Mouse (Mus musculus) frontal cortex, adult 2 months (tissue): ENCODE measurements around the gene Fpgs. TPM values are rescaled to one million over a fixed set of nuclear protein-coding genes. Genes with fewer than 3 reads are reported as not detected.

Experiments used
- DNase-seq, 2 experiments: peaks; one replicate each; pipeline ENCODE4 v3.0.0; 2022; ENCODE audit warnings: low spot score in 1 of 2; ENCODE audit errors: extremely low spot score in 1 of 2
- polyA plus RNA-seq: library from polyadenylated mRNA; depleted of rRNA; stranded (reverse); fragments of >200 nt; gene quantifications from 2 replicates; pipeline ENCODE4 v1.2.3, GENCODE M21; 2012; rRNA removed

Gene Fpgs
- polyA plus RNA-seq, 1 experiment, result 24.8 TPM

GRCm38 (mm10) chr2:32640550-32641051, 63.3 kb downstream of the Fpgs start:
- DNase-seq, result no peak

- no peak for DNase-seq
These were observed 64.3 kb downstream of the Fpgs start for GRCm38 (mm10) chr2:32639632-32640031.

- DNase-seq, result no peak
These were observed 66.1 kb downstream of the Fpgs start for GRCm38 (mm10) chr2:32637778-32638281.

- no peak for DNase-seq
These were observed 67.3 kb downstream of the Fpgs start for GRCm38 (mm10) chr2:32636617-32637016.

- no peak for DNase-seq
These were observed 69.5 kb downstream of the Fpgs start for GRCm38 (mm10) chr2:32634277-32635105.

GRCm38 (mm10) chr2:32633660-32634059, 70.3 kb downstream of the Fpgs start:
- no peak for DNase-seq

Other genes with a start within 250 kb of the Fpgs start
- 34.3 and 41.8 TPM in 2 replicates for gene Fam102a, start 168.8 kb downstream of the Fpgs start, polyA plus RNA-seq
- 145 and 160 TPM in 2 replicates for gene Dpm2, start 133.3 kb downstream of the Fpgs start, polyA plus RNA-seq
- 22.7 and 23.6 TPM in 2 replicates for gene Pip5kl1, start 129.3 kb downstream of the Fpgs start, polyA plus RNA-seq
- 0.38 and 0.46 TPM in 2 replicates for gene 9430097D07Rik, start 128.5 kb downstream of the Fpgs start, polyA plus RNA-seq
- gene St6galnac4, start 117.0 kb downstream of the Fpgs start, polyA plus RNA-seq, result 32.4 and 34.4 TPM in 2 replicates
- 98.8 and 112 TPM in 2 replicates for gene St6galnac6, start 104.4 kb downstream of the Fpgs start, polyA plus RNA-seq
- 151 and 154 TPM in 2 replicates for gene Ak1, start 82.4 kb downstream of the Fpgs start, polyA plus RNA-seq
- gene Eng, start 57.5 kb downstream of the Fpgs start, polyA plus RNA-seq, result 34.7 and 37.7 TPM in 2 replicates
- 250 and 268 TPM in 2 replicates for gene Cdk9, start 8.9 kb upstream of the Fpgs start, polyA plus RNA-seq
- 28.1 and 28.6 TPM in 2 replicates for gene Sh2d3c, start 16.9 kb upstream of the Fpgs start, polyA plus RNA-seq
- 3.2 and 3.5 TPM in 2 replicates for gene 6330409D20Rik, start 36.9 kb upstream of the Fpgs start, polyA plus RNA-seq
- 60.0 and 69.0 TPM in 2 replicates for gene Tor2a, start 53.1 kb upstream of the Fpgs start, polyA plus RNA-seq
- 1.7 and 1.9 TPM in 2 replicates for gene Ttc16, start 71.5 kb upstream of the Fpgs start, polyA plus RNA-seq
- 7.9 and 8.9 TPM in 2 replicates for gene Ptrh1, start 71.6 kb upstream of the Fpgs start, polyA plus RNA-seq
- gene Cfap157, start 80.3 kb upstream of the Fpgs start, polyA plus RNA-seq, result 1.8 and 4.8 TPM in 2 replicates
- gene Stxbp1, start 143.1 kb upstream of the Fpgs start, polyA plus RNA-seq, result 666 and 673 TPM in 2 replicates
- 28.3 and 30.0 TPM in 2 replicates for gene Fam129b, start 172.0 kb upstream of the Fpgs start, polyA plus RNA-seq